Mouse (Mus musculus): ENCODE measurements around the gene Kcnj14.

Kcnj14 gene

DNA sequence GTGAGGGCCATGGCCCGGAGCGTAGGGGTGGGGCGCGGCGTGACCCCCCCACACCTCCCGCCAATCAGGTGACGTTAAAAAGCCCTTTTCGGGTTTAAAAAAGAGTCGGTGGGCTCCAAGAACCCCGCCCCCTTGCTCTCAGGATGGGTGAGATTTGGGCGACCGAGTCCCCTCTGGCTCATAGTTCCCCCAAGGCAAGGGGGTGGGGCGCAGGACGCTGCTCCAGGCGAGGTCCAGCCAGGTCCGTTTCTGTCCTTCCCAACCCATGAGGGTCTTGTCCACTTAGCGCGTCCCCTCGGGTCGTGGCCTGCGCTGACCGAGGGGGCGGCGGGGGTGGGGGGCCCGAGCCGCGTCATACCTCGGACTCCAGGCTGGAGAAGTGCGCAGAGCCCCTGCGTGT lies 7.8 kb upstream of the Kcnj14 start:
- DNase-seq (ENCODE audit: low spot score): no peak

GRCm38 (mm10) chr7:45831128-45831525 lies 6.5 kb upstream of the Kcnj14 start:
- DNase-seq (ENCODE audit: low spot score): no peak

GRCm38 (mm10) chr7:45830427-45831127 lies 6.0 kb upstream of the Kcnj14 start, which contains the start of gene Grwd1:
TSS of gene Grwd1 (minus strand) at chr7:45830944.
- peak; percentile 96 for DNase-seq (ENCODE audit: low spot score)

GRCm38 (mm10) chr7:45826631-45827030 lies 2.0 kb upstream of the Kcnj14 start:
- no peak for DNase-seq (ENCODE audit: low spot score)

DNA sequence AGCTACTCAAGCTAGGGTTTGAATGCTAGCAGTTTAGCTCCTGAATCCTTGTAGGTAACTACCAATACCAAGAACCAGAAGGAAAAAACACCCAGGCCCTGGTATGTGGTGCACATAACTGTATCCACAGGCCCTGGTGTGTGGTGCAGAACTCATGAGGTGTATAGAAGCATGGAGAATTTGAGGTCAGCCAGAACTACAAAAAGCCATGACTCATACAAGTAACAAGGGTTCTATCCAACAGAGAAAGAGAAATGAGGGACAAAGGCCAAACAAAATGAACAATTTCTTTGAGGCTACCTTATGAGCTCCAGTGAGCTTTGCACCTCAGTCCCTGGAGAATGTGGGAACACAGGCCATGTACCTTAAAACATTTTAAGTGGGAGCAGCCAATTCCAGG lies 3.7 kb downstream of the Kcnj14 start:
- no peak for DNase-seq (ENCODE audit: low spot score)

GRCm38 (mm10) chr7:45819843-45820242 lies 4.7 kb downstream of the Kcnj14 start:
- no peak for DNase-seq (ENCODE audit: low spot score)

- DNase-seq (ENCODE audit: low spot score): no peak
Measured at GRCm38 (mm10) chr7:45815984-45816351, 8.6 kb downstream of the Kcnj14 start.

DNA sequence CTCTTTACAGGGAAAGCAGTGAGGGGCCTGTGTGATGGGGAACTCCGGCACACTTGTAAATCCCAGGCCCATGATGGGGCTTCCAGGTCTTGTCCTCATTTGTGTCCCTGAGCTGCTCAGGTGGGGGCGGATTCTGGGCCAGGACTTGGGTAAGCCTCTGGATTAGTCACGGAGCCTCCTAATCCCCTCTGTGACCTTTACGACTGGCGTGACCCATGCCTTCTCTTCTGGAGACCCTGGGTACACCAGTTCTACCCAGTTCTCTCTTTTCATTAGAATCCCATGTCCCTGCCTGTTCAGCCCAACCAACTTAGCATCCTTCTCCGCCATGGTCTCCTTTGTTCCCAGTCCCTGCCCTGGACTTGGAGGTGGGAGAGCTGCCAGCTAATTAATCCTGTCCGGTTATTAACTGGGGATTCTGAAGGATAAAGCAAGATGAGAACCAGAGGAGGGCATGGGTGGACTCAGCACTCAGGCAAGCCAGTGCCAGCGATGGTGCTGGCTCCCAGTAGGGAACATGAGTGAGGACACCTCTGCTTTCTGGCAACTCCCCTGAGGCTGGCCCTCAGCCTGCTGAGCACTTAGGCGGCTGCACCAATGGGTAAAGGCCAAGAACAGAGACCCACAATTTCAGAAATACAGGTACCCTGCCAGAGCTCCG lies 9.1 kb downstream of the Kcnj14 start:
- DNase-seq (ENCODE audit: low spot score): peak; percentile 54

- DNase-seq (ENCODE audit: low spot score): no peak
Measured at GRCm38 (mm10) chr7:45814841-45815240, 9.7 kb downstream of the Kcnj14 start.

- DNase-seq (ENCODE audit: low spot score): peak; percentile 99
Measured at GRCm38 (mm10) chr7:45813787-45814779, 10.5 kb downstream of the Kcnj14 start, which contains the start of gene Cyth2. TSS of gene Cyth2 (minus strand) at chr7:45814581.

- no peak for DNase-seq (ENCODE audit: low spot score)
Measured at GRCm38 (mm10) chr7:45812921-45813320, 11.7 kb downstream of the Kcnj14 start.

DNA sequence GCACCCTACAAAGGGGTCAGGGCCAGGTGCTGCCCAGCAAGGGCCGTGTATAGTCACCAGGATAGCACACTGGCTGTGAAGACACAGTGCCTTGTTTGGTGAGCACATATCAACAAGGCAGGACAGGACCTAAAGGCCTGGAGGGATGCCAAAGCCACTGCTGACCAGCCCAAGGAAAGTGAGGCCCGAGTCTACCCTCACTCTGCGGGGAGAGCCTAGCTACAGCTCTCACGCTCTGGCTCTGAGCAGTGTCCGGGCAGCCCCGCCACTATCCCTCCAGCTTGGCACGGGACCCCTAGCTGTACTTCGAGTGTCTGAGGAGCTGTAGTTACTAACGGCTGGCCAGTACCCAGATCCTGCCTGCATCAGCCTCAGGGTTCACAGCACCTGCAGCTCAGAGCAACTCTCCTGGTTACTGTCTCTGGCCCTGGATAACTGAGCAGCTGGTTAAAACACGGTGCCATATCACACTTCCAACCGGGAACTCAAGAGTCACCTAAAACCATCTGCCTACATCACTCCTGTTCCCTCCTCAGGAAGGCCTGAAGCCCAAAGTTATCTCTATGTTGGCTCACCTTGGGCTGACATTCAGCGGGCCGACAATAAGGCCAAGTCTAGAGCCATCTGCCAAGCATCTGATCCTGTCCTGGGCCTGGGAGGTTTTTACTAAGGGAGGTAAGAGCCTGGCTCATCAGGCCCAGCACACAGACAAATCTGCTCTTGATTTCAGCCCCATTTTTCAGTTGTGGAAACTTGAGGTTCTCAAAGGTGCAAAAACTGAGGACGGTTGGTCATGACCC lies 15.1 kb downstream of the Kcnj14 start:
- no peak for DNase-seq (ENCODE audit: low spot score)

- no peak for DNase-seq (ENCODE audit: low spot score)
Measured at GRCm38 (mm10) chr7:45808471-45808870, 16.1 kb downstream of the Kcnj14 start.

GRCm38 (mm10) chr7:45805941-45806340 lies 18.6 kb downstream of the Kcnj14 start:
- DNase-seq (ENCODE audit: low spot score): no peak

GRCm38 (mm10) chr7:45802551-45802950 lies 22.0 kb downstream of the Kcnj14 start:
- DNase-seq (ENCODE audit: low spot score): no peak

- peak; percentile 95 for DNase-seq (ENCODE audit: low spot score)
Measured at GRCm38 (mm10) chr7:45801348-45801747, 23.2 kb downstream of the Kcnj14 start.

DNA sequence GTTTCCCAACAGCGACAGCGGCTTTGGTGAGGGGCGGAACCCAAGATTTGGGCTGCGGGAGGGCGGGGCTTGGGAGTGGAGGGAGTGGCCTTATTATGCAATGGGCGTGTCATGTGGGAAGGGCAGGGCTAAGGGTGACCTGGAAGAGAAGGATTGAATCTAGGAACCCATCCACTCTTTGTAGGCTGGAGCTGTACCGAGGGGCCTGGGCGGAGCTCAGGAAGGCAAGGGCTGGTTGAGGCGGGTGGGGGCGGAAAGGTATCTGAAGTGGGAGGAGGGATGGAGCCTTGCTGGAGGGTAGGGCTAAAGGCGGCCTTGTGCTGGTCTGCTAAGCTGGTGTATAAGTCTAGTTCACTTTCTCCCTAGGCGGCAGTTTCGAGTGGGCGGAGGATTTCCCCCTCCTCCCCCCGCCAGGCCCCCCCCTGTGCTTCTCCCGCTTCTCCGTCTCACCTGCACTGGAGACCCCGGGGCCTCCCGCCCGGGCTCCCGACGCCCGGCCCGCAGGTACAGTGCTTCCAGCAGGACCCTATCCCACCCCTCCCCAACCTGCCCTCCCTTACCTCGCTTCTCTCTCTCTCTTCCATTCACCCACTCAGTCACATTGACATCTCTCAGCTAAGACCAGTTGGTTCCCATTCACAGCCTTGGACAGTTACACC lies 23.9 kb downstream of the Kcnj14 start:
- peak; percentile 59 for DNase-seq (ENCODE audit: low spot score)

DNA sequence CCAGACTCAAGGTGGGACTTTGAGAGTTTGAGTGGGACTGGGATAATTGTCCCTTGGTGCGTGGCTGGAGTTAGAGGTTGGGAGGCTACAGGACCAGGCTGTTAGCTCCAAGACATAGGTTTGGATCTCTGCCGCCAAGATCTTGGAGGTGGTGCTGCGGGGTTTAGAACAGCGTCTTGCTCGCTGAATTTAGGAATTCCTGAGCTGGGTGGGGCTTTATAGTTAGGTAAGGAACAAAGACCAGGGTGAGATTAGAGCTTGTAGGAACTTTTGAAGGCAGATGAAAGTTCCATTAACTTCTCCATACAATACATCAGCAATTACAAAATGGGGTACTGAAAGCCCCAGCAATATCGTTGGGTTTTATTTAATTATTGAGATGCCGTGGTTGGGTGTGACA lies 24.6 kb downstream of the Kcnj14 start:
- DNase-seq (ENCODE audit: low spot score): no peak

DNA sequence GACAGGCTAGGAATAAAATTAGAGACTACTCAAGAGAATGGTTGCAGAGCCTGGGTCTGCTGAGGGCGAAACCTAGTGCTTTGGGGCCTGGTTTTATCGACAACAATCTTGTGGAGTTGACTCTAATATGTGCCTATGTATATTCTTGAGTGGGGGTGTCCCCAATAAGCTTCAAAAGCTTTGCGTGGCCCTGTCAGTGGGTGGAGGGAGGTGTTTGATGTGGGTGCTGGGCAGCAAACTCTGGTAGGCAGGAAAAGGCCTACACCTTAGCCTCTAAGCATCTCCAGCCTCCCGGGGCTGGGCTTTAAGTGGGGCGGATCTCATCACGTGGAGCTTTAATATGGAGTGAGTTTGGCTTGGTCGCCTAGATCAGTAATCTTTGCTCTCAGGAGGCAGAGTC lies 25.7 kb downstream of the Kcnj14 start:
- no peak for DNase-seq (ENCODE audit: low spot score)

DNA sequence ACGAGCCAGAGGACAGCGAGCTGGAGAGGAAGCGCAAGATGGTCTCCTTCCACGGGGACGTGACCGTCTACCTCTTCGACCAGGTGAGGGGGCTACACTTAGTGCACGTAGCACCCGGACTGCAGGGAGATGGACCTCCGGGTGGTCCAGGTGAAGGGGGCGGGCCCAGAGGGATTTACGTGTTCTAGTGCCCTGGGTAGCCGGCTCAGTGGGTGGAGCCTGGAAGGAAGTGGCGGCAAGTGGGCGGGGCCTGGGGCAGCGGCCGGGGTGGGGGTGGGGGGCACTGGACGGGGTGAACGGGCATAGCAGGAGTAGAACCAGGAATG lies 26.1 kb downstream of the Kcnj14 start:
- DNase-seq (ENCODE audit: low spot score): no peak
